Mouse (Mus musculus) cerebellum, postnatal 36 days (tissue): Measurements from ENCODE around the gene Sh3tc1.

Experiments used
- DNase-seq, 2 experiments: peaks; one replicate each; pipeline ENCODE4 v3.0.0; 2021 to 2022; ENCODE audit warnings: mixed read lengths in 2 of 2

Gene Sh3tc1

GRCm38 (mm10) chr5:35719343-35719742 is 20.4 kb downstream of the Sh3tc1 start:
- no peak for DNase-seq

GRCm38 (mm10) chr5:35718817-35719216 is 21.0 kb downstream of the Sh3tc1 start:
- no peak for DNase-seq

- peak; percentile 16 to 33 for DNase-seq
Measured at GRCm38 (mm10) chr5:35717946-35718345, 21.8 kb downstream of the Sh3tc1 start.

GRCm38 (mm10) chr5:35717455-35717854 is 22.3 kb downstream of the Sh3tc1 start:
- DNase-seq = no peak

- peak; percentile 70 to 71 for DNase-seq
Measured at GRCm38 (mm10) chr5:35713649-35714354, 26.0 kb downstream of the Sh3tc1 start.

- no peak for DNase-seq
Measured at GRCm38 (mm10) chr5:35712517-35712916, 27.3 kb downstream of the Sh3tc1 start.

GRCm38 (mm10) chr5:35710931-35711330 is 28.9 kb downstream of the Sh3tc1 start:
- no peak for DNase-seq

GRCm38 (mm10) chr5:35710481-35710880 is 29.3 kb downstream of the Sh3tc1 start:
- DNase-seq = no peak

GRCm38 (mm10) chr5:35705411-35705810 is 34.4 kb downstream of the Sh3tc1 start:
- DNase-seq = no peak

GRCm38 (mm10) chr5:35703814-35704213 is 36.0 kb downstream of the Sh3tc1 start:
- no peak for DNase-seq

GRCm38 (mm10) chr5:35703183-35703582 is 36.6 kb downstream of the Sh3tc1 start:
- DNase-seq = no peak

GRCm38 (mm10) chr5:35702582-35703140 is 37.1 kb downstream of the Sh3tc1 start:
- no peak for DNase-seq

GRCm38 (mm10) chr5:35701042-35701441 is 38.7 kb downstream of the Sh3tc1 start:
- DNase-seq = peak; percentile 68 to 72

GRCm38 (mm10) chr5:35695815-35696214 is 44.0 kb downstream of the Sh3tc1 start:
- no peak for DNase-seq

GRCm38 (mm10) chr5:35693638-35694037 is 46.1 kb downstream of the Sh3tc1 start:
- DNase-seq = no peak

GRCm38 (mm10) chr5:35691246-35691645 is 48.5 kb downstream of the Sh3tc1 start:
- DNase-seq = no peak

GRCm38 (mm10) chr5:35690485-35691165 is 49.2 kb downstream of the Sh3tc1 start:
- DNase-seq = peak in 1 of 2 experiments; percentile 13

- no peak for DNase-seq
Measured at GRCm38 (mm10) chr5:35689374-35689773, 50.4 kb downstream of the Sh3tc1 start.

GRCm38 (mm10) chr5:35688851-35689250 is 50.9 kb downstream of the Sh3tc1 start:
- no peak for DNase-seq

- DNase-seq = no peak
Measured at GRCm38 (mm10) chr5:35687098-35687497, 52.7 kb downstream of the Sh3tc1 start.

GRCm38 (mm10) chr5:35686336-35686735 is 53.5 kb downstream of the Sh3tc1 start:
- no peak for DNase-seq

GRCm38 (mm10) chr5:35685079-35685478 is 54.7 kb downstream of the Sh3tc1 start:
- DNase-seq = no peak

- DNase-seq = no peak
Measured at GRCm38 (mm10) chr5:35680958-35681357, 58.8 kb downstream of the Sh3tc1 start.
